Mouse (Mus musculus): Measurements from ENCODE around the gene Nes.

GRCm38 (mm10) chr3:87948378-87949265, 22.3 kb upstream of the Nes start, which contains the start of gene Crabp2:
- TF ChIP-seq CTCF (IDR thresholded peaks at IDR 0.05; ENCODE audit: low read depth, low read length) (no peak), POLR2A (IDR thresholded peaks at IDR 0.05; ENCODE audit: borderline replicate concordance, low read depth, low read length) (no peak)

Measured in bone marrow macrophage, adult 2 months (primary cell).